Mouse (Mus musculus) kidney, adult 18-20 months (tissue): ENCODE measurements around the gene Atp2b4.

Source experiments
- DNase-seq: peaks from one replicate; pipeline ENCODE4 v3.0.0; 2021

Gene Atp2b4

DNA sequence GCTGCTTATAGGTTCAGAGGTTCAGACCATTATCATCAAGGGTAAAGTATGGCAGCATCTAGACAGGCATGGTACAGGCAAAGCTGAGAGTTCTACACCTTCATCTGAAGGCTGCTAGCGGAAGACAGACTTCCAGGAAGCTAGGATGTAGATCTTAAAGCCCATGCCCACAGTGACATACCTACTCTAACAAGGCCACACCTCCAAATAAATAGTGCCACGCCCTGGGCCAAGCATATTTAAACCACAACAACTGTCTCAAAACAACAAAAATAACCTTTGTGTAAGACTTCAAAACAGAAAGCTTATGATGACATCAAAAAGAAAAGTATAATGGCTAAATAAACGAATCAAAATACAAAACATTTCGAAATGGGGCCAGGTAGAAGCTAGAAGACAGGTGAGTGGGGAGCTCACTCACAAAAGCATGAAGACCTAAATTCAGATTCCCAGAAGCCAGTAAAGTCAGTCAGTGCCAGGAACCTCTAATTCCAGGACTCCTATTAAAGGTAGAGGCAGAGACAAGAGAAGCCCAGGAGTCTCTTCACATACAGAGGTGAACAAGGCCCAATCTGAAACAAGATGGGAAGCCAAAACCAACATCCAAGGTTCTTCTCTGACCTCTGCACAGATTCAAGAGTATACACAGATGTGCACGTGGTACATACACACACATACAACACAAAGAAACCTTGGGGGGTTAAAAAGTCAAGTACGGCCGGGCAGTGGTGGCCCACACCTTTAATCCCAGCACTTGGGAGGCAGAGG lies 150.4 kb downstream of the Atp2b4 start:
- no peak for DNase-seq
